Mouse (Mus musculus) G1E (cell line): ENCODE data around the gene Drg1.

Experiments
- CTCF ChIP-seq: IDR thresholded peaks from 2 replicates; pipeline ENCODE4 v1.5.1; 2012; ENCODE audit warnings: low read depth, low read length, inconsistent platforms, mixed read lengths
- TAL1 ChIP-seq: conservative IDR thresholded peaks from 2 replicates; pipeline ENCODE4 v1.6.1; 2012; ENCODE audit warnings: low read depth, low read length, inconsistent platforms, mixed read lengths

GRCm38 (mm10) chr11:3292062-3292421 is 25.8 kb upstream of the Drg1 start:
- TF ChIP-seq TAL1 (no peak), CTCF (no peak)
